Mouse (Mus musculus) bone marrow macrophage, adult 2 months (primary cell): ENCODE measurements around the gene Crbn. TPM values are rescaled to one million over a fixed set of nuclear protein-coding genes. Genes with fewer than 3 reads are reported as not detected.
A peak's percentile ranks its signal among the peaks of the same experiment; 100 is the strongest.

ENCODE experiments used
- H3K27ac ChIP-seq: 2 replicates; pipeline ENCODE4 v1.5.1; 2012; ENCODE audit warnings: low read depth, low read length; ENCODE audit not compliant: insufficient read depth
- H3K4me1 ChIP-seq: 2 replicates; pipeline ENCODE4 v1.6.1; 2012; ENCODE audit warnings: low read length; ENCODE audit not compliant: control insufficient read depth, insufficient read depth
- H3K4me3 ChIP-seq: 2 replicates; pipeline ENCODE4 v1.5.1; 2012; ENCODE audit warnings: mild to moderate bottlenecking, low read length, moderate library complexity; ENCODE audit not compliant: insufficient read depth
- CTCF ChIP-seq: IDR thresholded peaks from 2 replicates; pipeline ENCODE4 v1.5.1; 2012; ENCODE audit warnings: low read depth, mild to moderate bottlenecking, low read length, moderate library complexity
- POLR2A ChIP-seq: IDR thresholded peaks from 2 replicates; pipeline ENCODE4 v1.6.1; 2012; ENCODE audit warnings: mild to moderate bottlenecking, low read depth, low read length, borderline replicate concordance
- polyA plus RNA-seq: library from polyadenylated mRNA; stranded (reverse); fragments of >200 nt; gene quantifications from 2 replicates; pipeline ENCODE4 v1.2.4, GENCODE M21; 2012; ENCODE audit not compliant: missing spikeins, insufficient read depth, insufficient read length

Crbn gene
- 36.6 and 43.2 TPM in 2 replicates for polyA plus RNA-seq

- peaks cover 10% of the 10 kb centered on the region for H3K4me1 ChIP-seq
- peak within 1 kb of the TSS; percentile 98 for H3K4me3 ChIP-seq
- H3K27ac ChIP-seq, result no peak within 1 kb of the TSS
- no peak for TF ChIP-seq POLR2A
- peak; percentile 54 for TF ChIP-seq CTCF
Observed at GRCm38 (mm10) chr6:106799333-106800226, at the start of gene Crbn. Gene Crbn (minus strand): TSS chr6:106800077.

DNA sequence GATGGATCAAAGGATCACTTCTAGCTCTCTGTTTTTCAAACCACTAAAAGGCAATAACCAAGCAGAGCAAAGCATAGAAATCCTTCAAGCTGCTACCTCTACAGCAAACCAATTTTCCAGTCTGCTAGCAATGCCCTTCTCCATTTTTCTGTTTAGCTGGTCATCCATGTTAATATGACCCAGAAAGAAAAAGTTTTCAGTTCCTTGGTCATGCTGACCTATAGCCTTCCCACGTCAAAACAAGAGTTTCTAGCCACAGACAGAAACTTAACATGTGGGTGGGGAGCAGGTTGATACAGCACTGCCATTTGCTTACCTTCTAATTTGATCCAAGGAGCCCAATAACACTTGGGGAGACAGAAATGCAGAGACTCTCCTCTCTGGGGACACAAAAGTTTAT lies 40.3 kb upstream of the Crbn start:
- Histone ChIP-seq H3K4me3 (no peak overlapping the region), H3K27ac (no peak overlapping the region), H3K4me1 (no peaks in the 10 kb centered on the region)
- TF ChIP-seq POLR2A (no peak), CTCF (no peak)

GRCm38 (mm10) chr6:106838053-106838452 lies 38.2 kb upstream of the Crbn start:
- TF ChIP-seq POLR2A (no peak), CTCF (no peak)
- no peaks in the 10 kb centered on the region for H3K4me1 ChIP-seq
- H3K4me3 ChIP-seq, result no peak overlapping the region
- H3K27ac ChIP-seq, result no peak overlapping the region

DNA sequence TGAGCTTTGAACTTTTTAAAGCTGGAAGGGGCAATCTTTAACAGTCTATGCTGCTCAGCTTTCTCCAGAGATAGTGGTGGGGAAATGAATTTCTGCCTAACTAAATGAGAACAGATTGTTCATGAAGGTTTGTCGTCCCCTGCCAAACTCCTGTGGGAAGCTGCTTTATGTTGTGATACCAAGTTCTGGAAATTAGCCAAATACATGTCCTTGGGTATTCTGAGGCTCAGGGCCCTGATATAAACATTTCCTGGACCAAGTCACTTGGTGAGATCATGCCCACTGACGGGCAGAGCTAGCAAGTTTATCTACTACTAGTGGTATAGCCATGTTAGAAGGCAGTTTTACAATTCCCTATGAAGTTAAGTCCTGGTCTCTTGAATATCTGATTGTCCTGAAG lies 35.4 kb upstream of the Crbn start:
- Histone ChIP-seq H3K27ac (no peak overlapping the region), H3K4me3 (no peak overlapping the region), H3K4me1 (no peaks in the 10 kb centered on the region)
- no peak for TF ChIP-seq POLR2A
- no peak for TF ChIP-seq CTCF

GRCm38 (mm10) chr6:106822329-106822728 lies 22.5 kb upstream of the Crbn start:
- Histone ChIP-seq H3K27ac (no peak overlapping the region), H3K4me3 (no peak overlapping the region), H3K4me1 (peaks cover 2% of the 10 kb centered on the region; the same call in 1 of the 2 replicates)
- TF ChIP-seq POLR2A (no peak), CTCF (no peak)

- Histone ChIP-seq H3K4me1 (peaks cover 2% of the 10 kb centered on the region; the same call in 1 of the 2 replicates), H3K27ac (no peak overlapping the region), H3K4me3 (no peak overlapping the region)
- TF ChIP-seq POLR2A (no peak), CTCF (no peak)
Observed at GRCm38 (mm10) chr6:106820566-106820965, 20.7 kb upstream of the Crbn start.

- no peak overlapping the region for H3K4me3 ChIP-seq
- H3K4me1 ChIP-seq, result peaks cover 2% of the 10 kb centered on the region; the same call in 1 of the 2 replicates
- no peak overlapping the region for H3K27ac ChIP-seq
- no peak for TF ChIP-seq CTCF
- no peak for TF ChIP-seq POLR2A
Observed at GRCm38 (mm10) chr6:106819906-106820305, 20.0 kb upstream of the Crbn start.

DNA sequence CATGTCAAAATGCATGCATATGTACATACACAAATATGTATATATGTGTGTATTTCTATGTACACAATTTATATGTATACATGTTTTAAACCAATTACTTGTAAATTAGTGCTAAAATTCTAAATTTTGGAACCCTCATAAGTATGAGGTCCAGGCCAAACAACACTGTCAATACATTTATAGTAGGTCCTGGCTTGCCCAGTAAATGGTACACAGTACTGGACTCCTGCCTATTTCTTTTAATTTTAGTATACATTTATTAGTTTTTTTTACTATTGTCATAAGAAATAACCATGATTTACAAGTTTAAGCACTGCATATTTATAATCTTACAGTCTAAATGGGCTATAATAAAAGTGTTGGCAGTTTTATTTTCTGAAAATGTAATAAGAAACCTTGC lies 19.4 kb upstream of the Crbn start:
- Histone ChIP-seq H3K4me1 (peaks cover 2% of the 10 kb centered on the region; the same call in 1 of the 2 replicates), H3K27ac (no peak overlapping the region), H3K4me3 (no peak overlapping the region)
- TF ChIP-seq CTCF, result no peak
- no peak for TF ChIP-seq POLR2A

GRCm38 (mm10) chr6:106810686-106811085 lies 10.8 kb upstream of the Crbn start:
- no peak overlapping the region for H3K4me3 ChIP-seq
- no peak overlapping the region for H3K27ac ChIP-seq
- no peak for TF ChIP-seq POLR2A
- H3K4me1 ChIP-seq, result no peaks in the 10 kb centered on the region

DNA sequence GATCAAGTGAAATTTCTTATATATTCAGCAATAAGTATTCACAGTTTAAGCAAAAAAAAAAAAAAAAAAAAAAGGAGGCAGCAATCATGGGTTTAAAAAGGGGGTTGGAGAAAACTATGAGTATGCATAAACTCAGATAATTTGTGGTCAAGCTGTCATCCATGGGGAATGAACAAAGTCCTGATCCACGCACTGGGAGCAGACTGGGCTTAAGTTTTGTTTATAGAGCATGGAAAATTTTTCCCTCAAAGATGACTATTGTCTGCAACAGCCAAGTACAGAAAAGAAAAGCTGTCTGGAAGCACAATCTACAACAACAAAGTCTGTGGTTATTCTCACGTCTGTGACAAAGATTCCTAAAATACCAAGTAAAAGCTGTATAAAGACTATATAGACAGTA lies 9.3 kb upstream of the Crbn start:
- Histone ChIP-seq H3K4me1 (no peaks in the 10 kb centered on the region), H3K4me3 (no peak overlapping the region), H3K27ac (no peak overlapping the region)
- TF ChIP-seq CTCF, result no peak
- no peak for TF ChIP-seq POLR2A
